Mouse (Mus musculus) forebrain, embryonic 16.5 days (tissue): ENCODE measurements around the gene Tmtc3. TPM values are rescaled to one million over a fixed set of nuclear protein-coding genes. Genes with fewer than 3 reads are reported as not detected.
"Not testable (repeated sequence)": the region's sequence is repeated elsewhere in the genome, so short reads cannot be mapped to it uniquely, and the experiment has no call there.

Source experiments
- ATAC-seq: fragments of 200-750 bp; cut with Nextera tagmentation; 2 replicates; pipeline ENCODE4 v1.8.0; 2017; ENCODE audit warnings: mild to moderate bottlenecking, moderate library complexity
- H3K27ac ChIP-seq: fragments of 300-500 bp; sonication (generic); 2 replicates; pipeline ENCODE4 v1.5.1; 2014; ENCODE audit warnings: low read length, control low read depth
- H3K27me3 ChIP-seq: fragments of 300-500 bp; sonication (generic); replicated peaks from 2 replicates; pipeline ENCODE4 v1.6.1; 2014; ENCODE audit warnings: low read length; ENCODE audit not compliant: control insufficient read depth, insufficient read depth
- H3K36me3 ChIP-seq: fragments of 300-500 bp; sonication (generic); 2 replicates; pipeline ENCODE4 v1.6.1; 2014; ENCODE audit not compliant: control insufficient read depth, insufficient read depth
- H3K4me1 ChIP-seq: fragments of 300-500 bp; sonication (generic); replicated peaks from 2 replicates; pipeline ENCODE4 v1.6.1; 2014; ENCODE audit warnings: low read length; ENCODE audit not compliant: control insufficient read depth, insufficient read depth
- H3K4me2 ChIP-seq: fragments of 300-500 bp; sonication (generic); 2 replicates; pipeline ENCODE4 v1.6.1; 2014; ENCODE audit warnings: mild to moderate bottlenecking, low read length, control low read depth
- H3K4me3 ChIP-seq: fragments of 300-500 bp; sonication (generic); replicated peaks from 2 replicates; pipeline ENCODE4 v1.5.1; 2014; ENCODE audit warnings: mild to moderate bottlenecking, low read length, control low read depth
- H3K9ac ChIP-seq: fragments of 300-500 bp; sonication (generic); replicated peaks from 2 replicates; pipeline ENCODE4 v1.6.1; 2014; ENCODE audit warnings: low read depth, low read length, control low read depth
- H3K9me3 ChIP-seq: fragments of 300-500 bp; sonication (generic); 2 replicates; pipeline ENCODE4 v1.6.1; 2016; ENCODE audit warnings: low read length; ENCODE audit not compliant: control insufficient read depth
- WGBS: fragments of 180-500 bp; shearing (Covaris S2); extraction: QIAGEN DNeasy Blood & Tissue Kit; methylation state at CpG from one replicate; pipeline ENCODE4 v1.1.7; 2014; 5-methylcytosine and 5-hydroxymethylcytosine counted together
- polyA plus RNA-seq: library from polyadenylated mRNA; unstranded; fragments of >200 nt; fragmentation: Nextera tagmentation; extraction: Ambion mirVana; gene quantifications from 2 replicates; pipeline ENCODE4 v1.2.1, GENCODE M21; 2015

Tmtc3 gene
- polyA plus RNA-seq, 1 experiment from 2014 or later = 10.3 TPM

GRCm38 (mm10) chr10:100475040-100475439 lies 12.1 kb downstream of the Tmtc3 start:
- Histone ChIP-seq H3K9me3 (no peaks in the 10 kb centered on the region), H3K9ac (no peak overlapping the region), H3K4me1 (no peaks in the 10 kb centered on the region), H3K36me3 (peaks cover 3% of the 10 kb centered on the region; the same call in 1 of the 2 replicates), H3K4me2 (no peak overlapping the region), H3K27ac (no peak overlapping the region), H3K4me3 (no peak overlapping the region), H3K27me3 (no peaks in the 10 kb centered on the region)
- ATAC-seq = no peak
- WGBS = 55% methylated on average over 3 of the region's 3 CpGs

- Histone ChIP-seq H3K4me1 (no peaks in the 10 kb centered on the region), H3K27me3 (no peaks in the 10 kb centered on the region), H3K9me3 (no peaks in the 10 kb centered on the region), H3K36me3 (peaks cover 6% of the 10 kb centered on the region; the same call in 1 of the 2 replicates), H3K4me3 (no peak overlapping the region), H3K9ac (no peak overlapping the region), H3K4me2 (no peak overlapping the region), H3K27ac (no peak overlapping the region)
- no peak for ATAC-seq
Measured at GRCm38 (mm10) chr10:100460515-100460914, 26.6 kb downstream of the Tmtc3 start.

- no peak overlapping the region for H3K9ac ChIP-seq
- H3K27me3 ChIP-seq = no peaks in the 10 kb centered on the region
- ATAC-seq = no peak
- no peak overlapping the region for H3K4me2 ChIP-seq
- H3K9me3 ChIP-seq = no peaks in the 10 kb centered on the region
- H3K4me3 ChIP-seq = no peak overlapping the region
- H3K36me3 ChIP-seq = peaks cover 3% of the 10 kb centered on the region
- no peaks in the 10 kb centered on the region for H3K4me1 ChIP-seq
- H3K27ac ChIP-seq = no peak overlapping the region
Measured at GRCm38 (mm10) chr10:100449394-100449793, 37.8 kb downstream of the Tmtc3 start.

- H3K9ac ChIP-seq = no peak overlapping the region
- H3K4me3 ChIP-seq = no peak overlapping the region
- WGBS = 84% methylated on average over 2 of the region's 2 CpGs
Measured at GRCm38 (mm10) chr10:100427592-100427991, 59.6 kb downstream of the Tmtc3 start.

GRCm38 (mm10) chr10:100415566-100415965 lies 71.6 kb downstream of the Tmtc3 start:
- Histone ChIP-seq H3K27ac (no peak overlapping the region), H3K9ac (no peak overlapping the region), H3K4me2 (no peak overlapping the region), H3K4me3 (no peak overlapping the region), H3K9me3 (no peaks in the 10 kb centered on the region), H3K36me3 (no peaks in the 10 kb centered on the region), H3K27me3 (no peaks in the 10 kb centered on the region), H3K4me1 (no peaks in the 10 kb centered on the region)
- WGBS = 92% methylated on average over 7 of the region's 7 CpGs
- ATAC-seq = no peak

More at GRCm38 (mm10) chr10:100427592-100427991, 59.6 kb downstream of the Tmtc3 start:
- no peak overlapping the region for H3K27ac ChIP-seq
- H3K9me3 ChIP-seq = no peaks in the 10 kb centered on the region
- ATAC-seq = no peak
- no peaks in the 10 kb centered on the region for H3K36me3 ChIP-seq
- no peak overlapping the region for H3K4me2 ChIP-seq
- no peaks in the 10 kb centered on the region for H3K4me1 ChIP-seq
- H3K27me3 ChIP-seq = no peaks in the 10 kb centered on the region

DNA sequence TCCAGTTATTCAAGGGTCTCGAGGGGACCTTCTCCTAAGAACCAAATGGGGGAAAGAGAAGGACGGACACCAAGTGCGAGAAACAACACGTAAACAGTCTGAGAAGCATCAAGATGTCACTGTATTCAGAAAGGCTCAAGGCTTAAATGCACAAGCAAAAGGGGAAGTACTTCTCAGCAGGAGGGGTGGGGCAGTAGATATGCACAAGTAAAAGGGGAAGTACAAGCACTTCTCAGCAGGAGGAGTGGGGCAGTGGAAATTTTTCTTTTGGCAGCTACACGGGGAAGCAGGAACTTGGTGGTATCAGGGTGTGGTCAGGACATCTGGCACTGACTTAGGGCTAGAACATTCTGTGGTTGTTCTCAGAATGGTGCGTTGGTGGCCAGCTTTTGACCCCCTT lies 84.8 kb downstream of the Tmtc3 start:
- ATAC-seq = not testable (repeated sequence)
- 89% methylated on average over 6 of the region's 6 CpGs for WGBS

More for the DNA sequence above, 84.8 kb downstream of the Tmtc3 start:
- not testable (repeated sequence) for H3K4me1 ChIP-seq, H3K9ac ChIP-seq, H3K9me3 ChIP-seq, H3K4me3 ChIP-seq, H3K36me3 ChIP-seq, H3K27ac ChIP-seq, H3K4me2 ChIP-seq, H3K27me3 ChIP-seq

Other genes starting within 250 kb of the Tmtc3 start
- gene Gm4301, start 151.7 kb downstream of the Tmtc3 start, polyA plus RNA-seq = not detected in 2 replicates
- not detected in 2 replicates for gene Gm4302, start 146.5 kb downstream of the Tmtc3 start, polyA plus RNA-seq
- not detected in 2 replicates for gene Gm4303, start 141.4 kb downstream of the Tmtc3 start, polyA plus RNA-seq
- not detected in 2 replicates for gene Gm4305, start 136.3 kb downstream of the Tmtc3 start, polyA plus RNA-seq
- gene Gm4307, start 126.0 kb downstream of the Tmtc3 start, polyA plus RNA-seq = not detected in 2 replicates
- not detected in 2 replicates for gene Gm4312, start 104.8 kb downstream of the Tmtc3 start, polyA plus RNA-seq
- gene Cep290, start 208 bp upstream of the Tmtc3 start, polyA plus RNA-seq = 6.7 and 6.8 TPM in 2 replicates
- 14.4 and 15.3 TPM in 2 replicates for gene 4930430F08Rik, start 103.1 kb upstream of the Tmtc3 start, polyA plus RNA-seq
- not detected in 2 replicates for gene 1700017N19Rik, start 103.1 kb upstream of the Tmtc3 start, polyA plus RNA-seq